Mouse (Mus musculus) hindbrain, embryonic 12.5 days (tissue): Measurements from ENCODE around the gene Hdac11. TPM values are rescaled to one million over a fixed set of nuclear protein-coding genes. Genes with fewer than 3 reads are reported as not detected.

Experiments
- ATAC-seq: fragments of 200-750 bp; cut with Nextera tagmentation; 2 replicates; pipeline ENCODE4 v1.8.0; 2017; ENCODE audit warnings: moderate TSS enrichment; ENCODE audit not compliant: low FRiP score
- H3K27ac ChIP-seq: fragments of 300-500 bp; sonication (generic); 2 replicates; pipeline ENCODE4 v1.5.1; 2016; ENCODE audit warnings: mild to moderate bottlenecking
- H3K27me3 ChIP-seq: fragments of 300-500 bp; sonication (generic); 2 replicates; pipeline ENCODE4 v1.6.1; 2016; ENCODE audit warnings: mild to moderate bottlenecking
- H3K36me3 ChIP-seq: fragments of 300-500 bp; sonication (generic); 2 replicates; pipeline ENCODE4 v1.6.1; 2016; ENCODE audit warnings: mild to moderate bottlenecking
- H3K4me1 ChIP-seq: fragments of 300-500 bp; sonication (generic); 2 replicates; pipeline ENCODE4 v1.6.1; 2016
- H3K4me2 ChIP-seq: fragments of 300-500 bp; sonication (generic); replicated peaks from 2 replicates; pipeline ENCODE4 v1.6.1; 2016; ENCODE audit warnings: mild to moderate bottlenecking
- H3K4me3 ChIP-seq: fragments of 300-500 bp; sonication (generic); 2 replicates; pipeline ENCODE4 v1.5.1; 2016; ENCODE audit warnings: mild to moderate bottlenecking
- H3K9ac ChIP-seq: fragments of 300-500 bp; sonication (generic); 2 replicates; pipeline ENCODE4 v1.6.1; 2016; ENCODE audit warnings: mild to moderate bottlenecking, moderate library complexity
- H3K9me3 ChIP-seq: fragments of 300-500 bp; sonication (generic); replicated peaks from 2 replicates; pipeline ENCODE4 v1.6.1; 2016; ENCODE audit warnings: mild to moderate bottlenecking
- WGBS: fragments of 180-500 bp; shearing (Covaris S2); methylation state at CpG from one replicate; pipeline ENCODE4 v1.1.7; 2016; 5-methylcytosine and 5-hydroxymethylcytosine counted together
- polyA plus RNA-seq: library from polyadenylated mRNA; unstranded; fragments of >200 nt; fragmentation: Nextera tagmentation; extraction: Ambion mirVana; gene quantifications from 2 replicates; pipeline ENCODE4 v1.2.1, GENCODE M21; 2016

Gene Hdac11
- polyA plus RNA-seq, 1 experiment from 2014 or later, result 18.8 TPM

GRCm38 (mm10) chr6:91161506-91162235 is 5.2 kb downstream of the Hdac11 start:
- no peak for ATAC-seq
- H3K9me3 ChIP-seq, result no peaks in the 10 kb centered on the region
- no peak overlapping the region for H3K4me2 ChIP-seq
- peaks cover 10% of the 10 kb centered on the region for H3K36me3 ChIP-seq
- no peak overlapping the region for H3K27ac ChIP-seq
- WGBS, result 78% methylated on average over 6 of the region's 6 CpGs
- H3K4me1 ChIP-seq, result peaks cover 43% of the 10 kb centered on the region
- H3K4me3 ChIP-seq, result no peak overlapping the region
- H3K27me3 ChIP-seq, result no peaks in the 10 kb centered on the region
- no peak overlapping the region for H3K9ac ChIP-seq

GRCm38 (mm10) chr6:91162314-91162713 is 5.8 kb downstream of the Hdac11 start:
- H3K27ac ChIP-seq, result no peak overlapping the region
- WGBS, result 80% methylated on average over 5 of the region's 5 CpGs
- H3K4me3 ChIP-seq, result no peak overlapping the region
- no peak for ATAC-seq
- peaks cover 15% of the 10 kb centered on the region for H3K36me3 ChIP-seq
- H3K4me1 ChIP-seq, result peaks cover 39% of the 10 kb centered on the region
- H3K9ac ChIP-seq, result no peak overlapping the region
- no peak overlapping the region for H3K4me2 ChIP-seq
- no peaks in the 10 kb centered on the region for H3K27me3 ChIP-seq
- H3K9me3 ChIP-seq, result no peaks in the 10 kb centered on the region

DNA sequence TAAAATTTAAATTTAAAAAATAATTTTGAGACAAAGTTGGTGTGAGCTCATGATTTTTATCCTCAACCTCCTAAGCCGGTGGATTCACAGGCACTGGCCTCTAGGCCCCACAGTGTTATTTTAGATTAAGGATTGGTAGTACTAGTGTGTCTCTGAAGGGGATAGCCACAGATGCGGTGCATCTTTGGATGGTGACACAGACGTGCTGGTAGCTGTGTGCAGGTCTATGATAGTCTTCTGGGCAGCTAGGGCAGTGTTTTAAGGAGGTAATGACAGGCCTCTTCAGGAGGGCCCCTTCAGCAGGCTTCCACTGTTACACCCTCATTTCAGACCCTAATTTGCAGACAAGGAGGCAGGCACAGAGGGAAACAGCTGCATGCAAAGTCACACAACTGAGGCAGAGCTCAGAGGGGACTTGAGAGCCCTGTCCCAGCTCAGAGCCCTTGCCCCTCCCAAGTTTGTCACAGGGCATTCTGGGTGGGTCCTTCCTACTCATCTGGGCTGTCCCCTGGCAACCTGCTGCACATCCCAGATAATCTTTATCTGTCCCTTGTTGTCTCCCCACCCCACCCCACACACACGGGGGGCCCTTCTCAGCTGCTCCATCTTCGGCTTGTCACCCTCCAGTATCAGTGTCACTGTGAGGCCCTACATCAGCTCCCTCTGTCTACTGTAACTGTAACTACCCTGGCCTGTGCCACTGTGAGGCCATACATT is 6.9 kb downstream of the Hdac11 start:
- Histone ChIP-seq H3K4me2 (no peak overlapping the region), H3K9me3 (no peaks in the 10 kb centered on the region), H3K4me3 (no peak overlapping the region), H3K9ac (no peak overlapping the region), H3K27me3 (no peaks in the 10 kb centered on the region), H3K4me1 (peaks cover 30% of the 10 kb centered on the region), H3K27ac (no peak overlapping the region), H3K36me3 (peaks cover 21% of the 10 kb centered on the region)
- WGBS, result 86% methylated on average over 5 of the region's 5 CpGs
- no peak for ATAC-seq

GRCm38 (mm10) chr6:91164584-91164983 is 8.1 kb downstream of the Hdac11 start:
- no peaks in the 10 kb centered on the region for H3K9me3 ChIP-seq
- H3K9ac ChIP-seq, result no peak overlapping the region
- no peaks in the 10 kb centered on the region for H3K27me3 ChIP-seq
- H3K4me3 ChIP-seq, result no peak overlapping the region
- H3K4me2 ChIP-seq, result no peak overlapping the region
- H3K27ac ChIP-seq, result 0 out of 2 replicates have a peak overlapping the region, but pooled peaks have one; percentile 40
- H3K4me1 ChIP-seq, result peaks cover 18% of the 10 kb centered on the region
- ATAC-seq, result no peak
- H3K36me3 ChIP-seq, result peaks cover 33% of the 10 kb centered on the region
- WGBS, result 78% methylated on average over 2 of the region's 2 CpGs

- no peak overlapping the region for H3K4me3 ChIP-seq
- H3K9ac ChIP-seq, result no peak overlapping the region
- peak; percentile 28; the same call in 1 of the 2 replicates for ATAC-seq
- no peaks in the 10 kb centered on the region for H3K9me3 ChIP-seq
- H3K36me3 ChIP-seq, result peaks cover 34% of the 10 kb centered on the region
- peaks cover 14% of the 10 kb centered on the region for H3K4me1 ChIP-seq
- WGBS, result 34% methylated on average over 3 of the region's 3 CpGs
- H3K27ac ChIP-seq, result no peak overlapping the region
- H3K27me3 ChIP-seq, result no peaks in the 10 kb centered on the region
- no peak overlapping the region for H3K4me2 ChIP-seq
These were observed 8.7 kb downstream of the Hdac11 start for GRCm38 (mm10) chr6:91165210-91165609.

GRCm38 (mm10) chr6:91167828-91168227 is 11.4 kb downstream of the Hdac11 start:
- H3K9me3 ChIP-seq, result no peaks in the 10 kb centered on the region
- no peaks in the 10 kb centered on the region for H3K27me3 ChIP-seq

DNA sequence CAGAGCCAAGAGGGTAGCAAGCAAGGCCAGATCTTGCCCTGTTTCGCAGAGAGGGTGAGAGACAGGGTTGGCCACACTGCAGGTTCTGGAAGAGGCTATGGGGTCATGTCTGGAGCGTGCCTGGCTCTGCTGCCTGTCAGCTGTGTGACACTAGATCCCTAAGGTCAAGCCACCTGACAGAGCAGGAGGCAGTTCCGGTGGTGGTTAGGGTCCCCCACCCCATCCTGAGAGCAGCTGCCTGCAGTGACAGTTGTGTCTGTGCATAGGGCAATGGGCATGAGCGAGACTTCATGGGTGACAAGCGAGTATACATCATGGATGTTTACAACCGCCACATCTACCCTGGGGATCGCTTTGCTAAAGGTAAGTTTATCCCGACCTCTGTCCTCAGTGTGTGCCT is 12.7 kb downstream of the Hdac11 start:
- no peak for ATAC-seq
- no peak overlapping the region for H3K4me2 ChIP-seq
- 0 out of 2 replicates have a peak, but pooled peaks cover 2% of the 10 kb centered on the region for H3K4me1 ChIP-seq
- no peaks in the 10 kb centered on the region for H3K9me3 ChIP-seq
- H3K27ac ChIP-seq, result no peak overlapping the region
- H3K27me3 ChIP-seq, result no peaks in the 10 kb centered on the region
- no peak overlapping the region for H3K4me3 ChIP-seq
- H3K9ac ChIP-seq, result no peak overlapping the region
- H3K36me3 ChIP-seq, result peaks cover 52% of the 10 kb centered on the region
- 91% methylated on average over 8 of the region's 8 CpGs for WGBS

More at GRCm38 (mm10) chr6:91167828-91168227, 11.4 kb downstream of the Hdac11 start:
- Histone ChIP-seq H3K4me1 (peaks cover 4% of the 10 kb centered on the region; the same call in 1 of the 2 replicates), H3K27ac (no peak overlapping the region), H3K4me3 (no peak overlapping the region), H3K9ac (no peak overlapping the region), H3K36me3 (peaks cover 50% of the 10 kb centered on the region), H3K4me2 (no peak overlapping the region)
- 66% methylated on average over 3 of the region's 3 CpGs for WGBS
- ATAC-seq, result no peak

GRCm38 (mm10) chr6:91171396-91171895 is 15.0 kb downstream of the Hdac11 start:
- Histone ChIP-seq H3K27me3 (no peaks in the 10 kb centered on the region), H3K9ac (no peak overlapping the region), H3K4me1 (0 out of 2 replicates have a peak, but pooled peaks cover 2% of the 10 kb centered on the region), H3K4me2 (no peak overlapping the region), H3K9me3 (no peaks in the 10 kb centered on the region), H3K36me3 (peaks cover 56% of the 10 kb centered on the region), H3K27ac (no peak overlapping the region), H3K4me3 (no peak overlapping the region)
- no peak for ATAC-seq
- 86% methylated on average over 3 of the region's 3 CpGs for whole genome bisulfite sequencing

DNA sequence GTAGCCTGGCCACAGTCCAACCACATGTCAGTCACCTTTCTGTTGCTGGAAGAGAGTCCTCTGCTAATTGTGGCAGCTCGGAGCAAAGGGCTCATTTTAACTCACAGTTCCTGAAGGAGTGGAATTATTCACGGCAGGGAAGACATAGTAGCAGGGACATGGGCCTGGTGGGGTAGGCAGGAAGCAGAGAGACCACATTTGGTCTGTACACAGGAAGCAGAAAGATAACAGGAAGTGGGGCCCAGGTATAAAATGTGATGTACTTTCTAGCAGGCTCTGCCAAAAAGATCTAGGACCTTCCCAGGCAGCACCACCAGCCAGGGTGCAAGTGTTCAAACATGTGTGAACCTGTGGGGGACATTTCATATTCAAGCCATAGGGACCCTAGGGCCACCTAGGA is 15.9 kb downstream of the Hdac11 start:
- Histone ChIP-seq H3K27ac (no peak overlapping the region), H3K36me3 (peaks cover 48% of the 10 kb centered on the region), H3K9ac (no peak overlapping the region)

DNA sequence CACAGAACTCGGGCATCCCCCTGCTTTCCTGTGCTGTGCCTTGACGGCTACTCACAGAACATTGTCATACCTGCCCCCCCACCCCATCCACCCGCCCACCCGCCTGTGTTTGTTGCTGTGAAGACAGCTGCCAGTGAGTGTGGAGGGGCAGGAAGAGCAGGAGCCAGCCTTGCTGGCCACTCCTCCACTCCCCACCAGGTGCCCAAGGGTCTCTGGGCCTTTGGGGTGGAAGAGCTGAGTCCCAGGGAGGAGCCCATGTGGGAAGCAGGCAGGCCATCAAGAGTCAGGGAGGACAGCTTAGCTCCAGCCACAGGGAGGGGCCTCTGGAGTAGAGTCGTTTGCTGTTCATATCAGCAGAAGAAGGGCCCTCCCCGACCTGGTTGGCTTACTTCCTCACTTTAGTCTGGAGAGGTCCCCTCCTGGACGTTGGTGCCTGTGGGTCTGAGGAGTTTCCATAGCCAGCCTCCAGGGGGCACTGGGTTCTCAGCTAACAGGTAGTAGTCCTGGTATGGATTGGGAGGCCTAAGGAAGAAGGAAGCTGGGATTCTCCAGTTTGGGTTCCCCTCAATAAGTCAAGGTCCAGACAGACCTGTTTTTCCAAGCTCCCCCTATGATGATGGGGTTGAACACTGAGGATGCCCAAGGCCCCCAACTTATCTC is 16.9 kb downstream of the Hdac11 start:
- no peaks in the 10 kb centered on the region for H3K4me1 ChIP-seq
- no peaks in the 10 kb centered on the region for H3K27me3 ChIP-seq
- H3K4me2 ChIP-seq, result no peak overlapping the region
- WGBS, result 58% methylated on average over 7 of the region's 7 CpGs
- H3K36me3 ChIP-seq, result peaks cover 43% of the 10 kb centered on the region
- no peak overlapping the region for H3K9ac ChIP-seq
- ATAC-seq, result no peak
- H3K27ac ChIP-seq, result no peak overlapping the region
- no peaks in the 10 kb centered on the region for H3K9me3 ChIP-seq
- no peak overlapping the region for H3K4me3 ChIP-seq

More for the DNA sequence above, 15.9 kb downstream of the Hdac11 start:
- Histone ChIP-seq H3K4me2 (no peak overlapping the region), H3K4me1 (0 out of 2 replicates have a peak, but pooled peaks cover 2% of the 10 kb centered on the region), H3K27me3 (no peaks in the 10 kb centered on the region), H3K4me3 (no peak overlapping the region), H3K9me3 (no peaks in the 10 kb centered on the region)
- no peak for ATAC-seq
- WGBS, result 71% methylated on average over 2 of the region's 2 CpGs

- Histone ChIP-seq H3K9me3 (no peaks in the 10 kb centered on the region), H3K4me1 (no peaks in the 10 kb centered on the region), H3K27ac (no peak overlapping the region), H3K4me2 (no peak overlapping the region), H3K27me3 (no peaks in the 10 kb centered on the region), H3K4me3 (no peak overlapping the region), H3K9ac (no peak overlapping the region), H3K36me3 (peaks cover 35% of the 10 kb centered on the region)
- 85% methylated on average over 3 of the region's 3 CpGs for WGBS
- ATAC-seq, result no peak
These were observed 17.7 kb downstream of the Hdac11 start for GRCm38 (mm10) chr6:91174211-91174610.

- Histone ChIP-seq H3K4me2 (no peak overlapping the region), H3K36me3 (no peaks in the 10 kb centered on the region), H3K27me3 (no peaks in the 10 kb centered on the region), H3K4me1 (peaks cover 17% of the 10 kb centered on the region), H3K27ac (peak overlapping the region; percentile 24), H3K4me3 (no peak overlapping the region), H3K9ac (no peak overlapping the region), H3K9me3 (no peaks in the 10 kb centered on the region)
- 52% methylated on average over 9 of the region's 9 CpGs for WGBS
- ATAC-seq, result no peak
These were observed 24.3 kb downstream of the Hdac11 start for GRCm38 (mm10) chr6:91180767-91181171.
